Mouse (Mus musculus) heart, postnatal 10 days (tissue): ENCODE measurements around the gene Ncbp2. TPM values are rescaled to one million over a fixed set of nuclear protein-coding genes. Genes with fewer than 3 reads are reported as not detected.
"Not testable (repeated sequence)": the region's sequence is repeated elsewhere in the genome, so short reads cannot be mapped to it uniquely, and the experiment has no call there.

Experiments
- DNase-seq, 2 experiments: peaks; one replicate each; pipeline ENCODE4 v3.0.0; 2021
- intact Hi-C: fragments of 180-260 bp; cut with DNase I; formaldehyde crosslinking; loops from one replicate; pipeline ENCODE4 v1.15.1; 2025
- total RNA-seq, 2 experiments: library from RNA; stranded (reverse); gene quantifications; 2 replicates each; pipeline ENCODE4 v1.2.3; 2021

Ncbp2 gene
- total RNA-seq, 2 experiments from 2014 or later: 22.4 to 29.3 TPM

DNA sequence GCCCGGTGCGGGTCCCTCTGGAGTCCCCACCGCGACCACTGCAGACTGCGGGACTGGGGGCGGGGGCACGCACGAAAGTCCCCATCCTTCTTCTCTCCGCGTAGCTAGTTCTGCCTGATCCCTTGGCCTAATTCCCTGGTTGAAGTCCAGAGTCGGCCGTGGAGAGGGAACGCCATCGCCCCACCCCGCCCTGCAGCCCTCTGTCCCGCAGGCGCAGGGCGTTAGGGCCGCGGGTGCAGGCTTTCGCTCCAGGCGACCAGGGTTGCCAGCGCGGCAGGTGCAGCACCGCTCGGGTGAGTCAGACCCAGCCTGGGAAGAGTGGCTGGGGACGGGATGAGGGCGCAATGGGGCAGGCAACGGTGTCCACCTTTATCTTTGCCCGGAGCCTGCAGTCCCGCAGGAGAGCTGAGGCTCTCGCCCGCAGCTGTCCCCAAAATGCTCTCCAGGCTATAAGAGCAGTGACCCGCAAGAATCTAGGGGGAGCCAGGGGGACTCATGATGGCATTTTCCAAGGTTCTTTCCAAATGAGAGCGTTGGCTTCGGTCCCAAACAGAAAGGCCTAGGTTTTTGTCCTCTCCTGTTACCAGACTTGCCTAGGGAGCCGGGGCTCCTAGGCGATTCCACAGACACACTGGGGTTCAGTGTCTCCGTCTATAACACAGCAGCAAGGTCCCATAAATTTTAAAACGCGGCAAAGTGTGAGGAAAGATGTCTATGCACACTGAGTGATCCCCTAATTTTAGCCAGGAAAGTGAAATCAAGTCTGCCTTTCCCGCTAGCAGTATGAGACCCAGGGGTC lies 14.4 kb upstream of the Ncbp2 start, which contains the start of gene Pigz:
Gene Pigz (plus strand): TSS at position 101 of the 799 bp plus-strand sequence.
- intact Hi-C loops: no loop called here
- peak; percentile 74 to 75 for DNase-seq

DNA sequence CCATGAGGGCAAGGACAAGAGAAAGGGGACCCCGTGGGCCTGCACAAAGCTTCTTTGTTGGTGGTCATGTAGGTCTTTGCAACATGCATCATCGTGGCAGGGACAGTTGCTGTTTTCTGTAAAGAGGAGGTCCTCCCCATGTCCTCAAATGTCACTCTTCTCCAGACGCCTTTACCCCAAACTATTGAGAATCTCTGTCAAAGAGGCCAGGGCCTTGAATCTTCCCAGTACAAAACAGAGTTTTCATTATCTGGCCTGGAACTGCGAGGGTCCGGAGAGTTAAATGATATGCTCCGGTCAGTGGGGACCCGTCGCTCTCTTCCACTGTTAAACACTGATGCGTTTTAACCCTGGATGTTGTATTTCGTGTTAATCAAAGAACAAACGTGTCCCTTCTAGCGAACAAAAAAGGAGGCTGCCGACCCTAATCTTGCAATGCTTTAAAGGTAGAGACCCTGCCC lies 13.7 kb upstream of the Ncbp2 start:
- peak in 1 of 2 experiments; percentile 20 for DNase-seq
- intact Hi-C loops: no loop called here

DNA sequence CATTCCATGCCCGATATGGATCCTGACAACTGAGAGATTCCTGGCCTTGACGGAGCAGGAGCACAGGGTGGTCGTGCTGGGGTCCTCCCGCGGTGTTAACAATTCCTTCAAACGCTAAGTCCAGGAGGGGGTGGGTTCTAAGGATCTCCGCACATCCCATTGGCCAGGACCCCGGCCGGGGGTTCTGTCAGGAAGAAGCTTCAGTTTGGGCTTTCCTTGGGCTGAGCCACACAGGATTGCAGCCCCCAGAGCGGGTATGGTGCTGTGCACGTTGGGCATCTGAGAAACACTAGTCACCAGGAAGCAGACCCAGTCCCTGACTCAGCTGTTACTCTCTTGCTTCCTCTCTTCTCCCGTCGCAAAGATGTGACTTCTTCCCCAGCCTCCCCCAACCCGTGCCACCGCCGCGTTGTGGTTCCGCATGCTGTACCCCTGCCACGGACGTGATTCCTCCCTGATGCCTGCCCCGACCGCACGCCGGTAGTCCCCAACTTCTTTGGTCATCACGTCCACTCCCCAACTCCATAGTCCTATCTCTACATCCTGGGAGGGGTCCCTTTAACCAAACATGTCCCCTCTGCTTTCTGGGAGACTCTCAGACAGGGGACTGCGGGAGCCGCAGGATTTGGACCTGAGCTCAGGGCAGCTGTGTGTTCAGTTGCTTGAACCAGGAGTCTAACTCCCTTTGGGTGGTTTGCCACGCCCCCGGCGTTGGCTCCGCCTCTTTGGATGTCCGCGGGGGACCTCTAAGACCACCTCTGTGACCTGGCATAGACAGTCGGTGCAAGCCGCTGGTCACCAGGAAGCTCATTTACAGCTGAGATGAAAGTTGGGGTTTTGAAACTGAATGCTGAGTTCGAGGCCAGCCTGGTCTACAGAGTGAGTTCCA lies 13.0 kb upstream of the Ncbp2 start:
- intact Hi-C loops: no loop called here
- peak in 1 of 2 experiments; percentile 21 for DNase-seq

DNA sequence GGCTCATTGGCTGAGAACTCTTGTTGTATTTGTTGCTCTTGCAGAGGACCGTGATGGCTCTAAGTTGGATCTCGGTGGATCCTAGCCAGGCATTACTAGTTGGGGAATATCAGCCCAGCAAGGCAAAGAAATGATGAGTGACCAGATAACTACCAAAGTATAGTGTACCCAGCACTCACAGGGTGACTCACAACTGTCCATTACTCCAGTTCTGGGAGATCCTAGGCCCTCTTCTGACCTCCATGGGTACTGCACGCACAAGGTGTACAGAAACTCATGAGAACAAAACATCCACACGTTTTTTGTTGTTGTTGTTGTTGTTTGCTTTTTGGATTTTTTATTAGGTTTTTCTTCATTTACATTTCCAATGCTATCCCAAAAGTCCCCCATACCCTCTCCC lies 11.7 kb upstream of the Ncbp2 start:
- no peak for DNase-seq
- intact Hi-C loops: no loop called here

DNA sequence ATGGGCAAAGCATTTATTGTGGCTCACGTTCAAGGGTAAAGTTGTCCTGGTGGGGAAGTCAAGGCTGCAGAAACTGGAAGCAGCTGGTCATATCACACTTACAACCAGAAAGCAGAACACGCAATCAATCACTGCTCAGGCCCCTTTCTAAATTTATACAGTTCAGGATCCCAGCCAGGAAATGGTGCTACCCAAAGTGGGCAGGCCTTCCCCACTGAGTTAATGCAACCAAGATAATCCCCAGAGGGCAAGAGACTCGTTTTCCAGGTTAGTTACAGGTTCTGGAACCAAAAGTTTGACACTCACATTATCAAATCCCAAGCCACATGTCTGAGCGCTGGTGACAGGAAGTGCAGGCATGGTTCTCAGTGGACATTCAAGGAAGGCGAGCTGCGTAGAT lies 9.5 kb upstream of the Ncbp2 start:
- intact Hi-C loops: no loop called here
- DNase-seq: peak; percentile 36 to 42

DNA sequence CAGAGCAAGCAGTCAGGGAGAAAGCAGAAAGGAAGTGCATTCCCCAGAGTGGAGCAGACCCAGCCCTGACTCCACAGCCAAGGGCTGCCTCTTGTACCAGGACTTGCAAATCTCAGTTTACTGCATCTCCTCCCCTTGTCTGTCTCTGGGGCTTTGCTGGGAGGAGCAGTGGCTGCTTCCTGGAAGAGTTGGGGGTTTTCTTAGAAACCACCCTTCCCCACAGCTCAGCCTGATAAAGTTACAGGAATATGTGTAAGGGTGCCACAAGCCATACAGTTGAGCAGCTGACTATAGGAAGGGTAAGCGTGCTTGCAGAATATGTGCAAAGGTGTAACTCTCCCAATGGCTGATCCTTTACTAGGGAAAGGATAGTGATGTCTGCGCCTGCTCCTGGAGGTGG lies 7.7 kb upstream of the Ncbp2 start:
- DNase-seq: no peak
- intact Hi-C loops: no loop called here

DNA sequence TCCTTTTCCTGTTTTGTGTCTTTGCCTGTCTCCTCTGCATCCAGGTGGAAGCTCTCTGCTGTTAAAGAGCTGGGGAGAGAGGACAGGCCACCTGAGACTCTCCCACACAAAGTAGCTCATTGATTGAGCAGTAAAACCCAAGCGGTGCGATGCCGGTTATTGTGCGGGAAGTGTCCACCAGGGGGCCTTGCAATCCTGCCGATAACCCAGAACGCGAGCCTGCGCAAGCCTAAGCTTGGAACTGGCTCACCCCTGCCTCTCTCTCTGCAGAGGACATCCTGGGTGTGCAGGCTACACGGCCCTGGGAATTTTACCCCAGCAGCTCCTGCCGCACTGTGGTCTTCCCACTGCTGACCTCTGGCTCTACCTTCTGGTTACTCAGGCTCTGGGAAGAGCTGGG lies 4.3 kb upstream of the Ncbp2 start:
- peak; percentile 78 to 86 for DNase-seq
- intact Hi-C loops: no loop called here

DNA sequence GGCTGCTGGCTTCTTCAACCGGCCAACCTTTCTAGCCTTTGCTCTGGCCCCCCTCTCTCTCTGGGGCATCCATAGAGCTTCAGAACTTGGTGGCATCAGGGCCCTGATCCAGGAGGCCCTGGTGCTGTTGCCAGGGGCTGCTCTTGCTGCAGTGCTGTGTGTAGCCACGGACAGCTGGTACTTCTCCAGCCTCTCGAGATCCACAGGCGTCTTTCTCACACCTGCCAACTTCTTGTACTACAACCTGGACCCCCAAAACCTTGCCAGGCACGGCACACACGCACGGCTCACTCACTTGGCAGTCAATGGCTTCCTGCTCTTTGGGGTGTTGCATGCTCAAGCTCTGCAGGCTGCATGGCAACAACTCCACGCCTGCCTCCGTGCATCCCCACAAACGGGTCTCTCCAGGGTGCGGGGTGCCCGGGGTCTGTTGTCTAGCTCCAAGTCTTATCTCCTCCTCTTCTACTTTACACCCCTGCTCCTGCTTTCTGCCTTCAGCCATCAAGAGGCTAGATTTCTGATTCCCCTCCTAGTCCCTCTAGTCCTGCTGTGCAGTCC lies 3.5 kb upstream of the Ncbp2 start:
- intact Hi-C loops: loop anchor here (5.0 kb wide), 1 partner anchor 303 kb away; the partner anchor contains the start of genes Fbxo45 and Wdr53
- no peak for DNase-seq

DNA sequence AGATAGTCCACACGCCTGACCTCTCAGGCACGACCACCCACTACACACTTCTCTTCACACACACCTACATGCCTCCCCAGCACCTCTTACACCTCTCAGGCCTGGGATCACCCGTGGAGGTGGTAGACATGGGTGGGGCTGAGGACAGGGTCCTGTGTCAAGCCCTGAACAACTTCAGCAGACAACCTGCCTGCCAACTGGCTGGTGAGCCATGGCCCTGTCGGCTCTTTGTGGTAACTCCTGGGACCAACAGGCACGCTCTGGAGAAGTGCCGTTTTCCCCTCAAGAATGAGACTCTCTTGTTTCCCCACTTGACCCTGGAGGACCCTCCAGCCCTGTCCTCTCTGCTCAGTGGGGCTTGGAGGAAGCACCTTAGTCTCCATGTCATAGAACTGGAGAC lies 2.9 kb upstream of the Ncbp2 start:
- no peak for DNase-seq
- intact Hi-C loops: loop anchor here (5.0 kb wide), 1 partner anchor 302 kb away; the partner anchor contains the start of genes Fbxo45 and Wdr53

DNA sequence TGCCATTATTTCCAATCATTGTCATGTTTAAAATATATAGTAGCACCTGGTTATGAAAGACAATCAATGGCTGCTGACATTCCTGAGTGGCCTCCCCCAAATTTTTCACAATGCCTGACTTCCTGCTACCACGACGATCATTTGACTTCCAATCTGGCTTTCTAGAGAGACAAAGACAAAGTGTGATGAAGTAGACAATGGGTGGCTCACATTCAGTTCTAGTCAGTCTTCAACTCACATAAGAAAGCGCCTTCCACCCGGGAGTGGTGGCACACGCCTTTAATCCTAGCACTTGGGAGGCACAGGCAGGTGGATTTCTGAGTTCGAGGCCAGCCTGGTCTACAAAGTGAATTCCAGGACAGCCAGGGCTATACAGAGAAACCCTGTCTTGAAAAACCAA lies 2.3 kb upstream of the Ncbp2 start:
- intact Hi-C loops: loop anchor here (5.0 kb wide), 1 partner anchor 301 kb away; the partner anchor contains the start of genes Fbxo45 and Wdr53
- not testable (repeated sequence) for DNase-seq

DNA sequence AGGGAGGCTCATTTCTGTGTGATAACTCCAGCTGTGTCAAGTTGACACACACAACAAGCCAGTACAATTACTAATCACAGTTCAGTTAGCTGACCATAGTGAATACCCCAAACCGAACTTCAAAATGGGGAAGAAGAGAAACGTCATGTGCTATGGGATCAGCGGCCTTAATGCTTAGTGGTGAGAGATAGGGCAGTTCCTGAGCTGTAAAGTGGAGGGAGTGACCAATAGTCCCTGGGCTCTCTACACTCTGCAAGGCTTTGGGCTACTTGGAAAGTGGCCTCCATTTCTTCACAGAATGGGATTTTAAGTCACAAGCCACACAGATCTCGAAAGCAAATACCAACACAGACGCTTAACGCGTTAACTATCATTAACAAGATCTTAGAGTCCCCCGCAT lies 980 bp upstream of the Ncbp2 start:
- intact Hi-C loops: loop anchor here (5.0 kb wide), 1 partner anchor 300 kb away; the partner anchor contains the start of genes Fbxo45 and Wdr53
- DNase-seq: no peak

DNA sequence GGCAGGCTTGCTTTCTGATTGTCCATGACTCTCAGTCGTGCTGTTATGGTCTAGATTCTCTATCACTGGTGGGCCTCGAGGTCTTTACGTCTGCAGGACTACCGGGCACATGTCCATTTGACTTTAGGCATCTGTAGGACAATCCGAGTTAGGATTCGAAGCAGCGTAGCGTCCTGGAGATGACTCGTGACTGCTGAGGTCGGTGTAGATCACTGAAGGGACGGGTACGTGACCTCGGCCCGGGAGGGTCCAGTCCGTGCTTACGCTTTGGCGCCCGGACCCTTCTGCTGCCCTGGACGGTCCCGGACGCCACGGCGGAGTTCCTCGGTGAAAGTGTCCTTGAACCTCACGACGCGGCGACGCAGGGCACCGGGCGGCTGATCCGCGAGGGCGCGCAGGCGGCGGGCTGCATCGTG lies 404 bp upstream of the Ncbp2 start:
- DNase-seq: no peak
- intact Hi-C loops: loop anchor here (2.0 to 5.0 kb wide), 2 partner anchors 55 to 299 kb away; partner anchors contain the start of genes Fbxo45, Senp5 and Wdr53

DNA sequence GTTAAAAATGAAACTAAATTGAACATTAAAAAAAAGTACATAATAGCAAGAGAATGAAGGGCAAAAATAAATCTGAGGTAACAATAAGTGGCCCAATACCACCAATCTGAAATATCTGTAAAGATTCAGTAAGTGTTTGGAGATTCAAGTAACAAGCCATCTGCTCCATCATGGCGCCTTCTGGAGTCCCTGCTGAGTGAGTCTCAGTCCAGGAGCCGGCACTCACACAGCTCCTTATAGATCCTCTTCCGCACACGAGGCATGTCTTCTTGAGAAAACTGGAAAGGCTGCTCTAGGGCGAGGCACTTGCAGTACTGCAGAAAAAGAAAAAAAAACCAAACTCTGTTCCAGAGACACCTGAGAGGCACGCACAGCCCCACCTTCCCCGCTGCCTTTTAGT lies 14.9 kb downstream of the Ncbp2 start:
- intact Hi-C loops: no loop called here

DNA sequence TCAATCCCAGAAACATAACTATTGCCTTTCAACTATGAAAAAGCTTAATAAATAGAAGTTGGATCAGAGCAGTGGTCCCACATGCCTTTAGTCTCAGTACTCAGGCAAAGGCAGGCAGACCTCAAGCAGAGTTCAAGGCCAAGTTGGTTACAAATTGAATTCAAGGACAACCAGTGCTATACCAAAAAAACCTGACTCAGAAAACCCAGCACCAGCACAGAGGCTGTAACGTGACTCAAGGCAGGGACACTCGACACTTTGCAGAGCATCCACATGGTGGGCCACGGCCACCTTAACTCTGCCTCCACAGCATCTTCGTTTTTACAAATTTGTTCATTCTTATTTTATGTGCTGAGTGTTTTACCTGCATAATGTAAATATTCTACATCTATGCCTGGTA lies 26.9 kb downstream of the Ncbp2 start:
- no peak for DNase-seq
- intact Hi-C loops: no loop called here

More for the DNA sequence above, 14.9 kb downstream of the Ncbp2 start:
- DNase-seq: no peak

DNA sequence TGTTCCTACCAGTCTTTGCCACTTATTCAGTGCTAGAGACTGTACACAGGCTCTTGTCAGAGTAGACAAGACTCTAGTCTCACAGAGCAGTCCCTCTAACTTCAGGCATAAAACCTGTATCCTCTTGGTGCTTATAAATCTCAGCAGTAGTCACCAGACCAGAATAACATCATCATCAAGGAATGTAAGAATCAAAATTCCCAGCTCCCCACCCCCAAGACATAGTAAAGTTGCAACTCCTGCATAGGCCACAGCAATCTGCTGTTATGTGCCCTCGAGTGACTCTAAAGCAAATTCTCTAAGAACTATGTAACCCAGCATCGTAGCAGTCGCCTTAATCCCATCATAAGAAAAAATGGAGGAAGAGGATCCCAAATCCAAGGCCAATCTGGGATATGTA lies 31.2 kb downstream of the Ncbp2 start:
- no peak for DNase-seq
- intact Hi-C loops: no loop called here

DNA sequence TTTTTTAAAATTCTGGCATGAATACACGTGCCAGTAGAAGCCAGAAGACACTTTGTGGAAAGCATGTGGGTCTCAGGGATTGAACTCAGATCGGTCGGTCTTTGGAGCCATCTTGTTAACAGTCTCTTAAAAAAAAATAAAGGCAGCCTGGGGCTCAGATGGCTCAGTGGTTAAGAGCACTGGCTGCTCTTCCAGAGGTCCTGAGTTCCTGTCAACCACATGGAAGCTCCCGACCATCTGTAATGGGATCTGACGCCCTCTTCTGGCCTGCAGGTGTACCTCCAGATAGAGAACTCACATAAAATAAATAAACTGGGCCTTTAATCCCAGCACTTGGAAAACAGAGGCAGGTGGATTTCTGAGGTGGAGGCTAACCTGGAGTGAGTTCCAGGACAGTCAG lies 32.6 kb downstream of the Ncbp2 start:
- no peak for DNase-seq
- intact Hi-C loops: no loop called here

DNA sequence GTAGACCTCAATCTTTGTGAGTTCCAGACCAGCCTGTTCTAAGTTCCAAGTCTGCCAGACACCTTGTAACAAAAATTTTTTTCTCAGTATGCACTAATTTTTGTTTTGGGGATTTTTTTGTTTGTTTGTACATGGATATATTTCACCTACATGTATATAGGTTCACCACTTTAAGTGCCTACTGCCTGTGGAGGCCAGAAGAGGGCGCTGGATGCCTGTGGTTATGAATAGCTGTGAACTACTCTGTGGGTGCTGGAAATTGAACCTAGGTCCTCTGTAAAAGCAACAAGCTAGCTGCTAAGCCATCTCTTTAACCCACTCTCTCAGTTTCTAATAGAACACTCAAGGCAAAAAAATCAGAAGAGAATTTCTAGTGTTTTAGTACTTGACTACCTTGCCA lies 43.7 kb downstream of the Ncbp2 start:
- no peak for DNase-seq
- intact Hi-C loops: no loop called here

DNA sequence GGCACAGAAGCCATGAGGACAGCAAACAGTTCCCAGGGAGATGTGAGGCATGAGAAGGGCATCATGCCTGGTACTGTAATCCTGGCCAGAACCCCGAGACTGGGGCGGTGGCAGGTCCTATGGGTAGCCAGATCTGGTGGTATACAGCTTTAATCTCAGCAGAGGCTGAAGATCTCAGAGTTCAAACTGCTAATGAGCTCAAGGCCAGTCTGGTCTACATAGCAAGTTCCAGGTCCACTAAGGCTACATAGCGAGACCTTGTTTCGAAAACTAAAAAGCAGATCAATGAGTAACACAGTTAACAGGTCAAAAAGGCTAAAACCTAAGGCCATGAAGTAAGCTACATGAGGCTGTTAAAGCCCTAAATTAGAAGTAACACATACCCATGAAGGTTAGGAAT lies 44.9 kb downstream of the Ncbp2 start:
- intact Hi-C loops: no loop called here
- no peak for DNase-seq

DNA sequence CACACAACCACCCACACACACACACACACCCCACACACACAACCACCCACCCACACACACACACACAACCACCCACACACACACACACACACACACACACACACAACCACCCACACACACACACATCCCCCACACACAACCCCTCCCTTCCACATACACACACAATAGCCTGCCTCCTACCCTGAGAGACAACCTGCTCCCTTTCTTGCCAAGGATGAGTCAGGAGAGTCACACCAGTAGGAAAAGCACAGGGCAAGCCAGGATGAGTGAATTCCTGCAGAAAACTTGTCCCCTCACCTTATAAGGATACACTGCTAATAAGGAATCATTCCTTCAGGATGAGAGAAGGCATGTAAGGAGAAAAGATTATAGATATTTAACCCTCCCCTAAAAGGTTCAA lies 45.6 kb downstream of the Ncbp2 start:
- DNase-seq: no peak
- intact Hi-C loops: no loop called here

DNA sequence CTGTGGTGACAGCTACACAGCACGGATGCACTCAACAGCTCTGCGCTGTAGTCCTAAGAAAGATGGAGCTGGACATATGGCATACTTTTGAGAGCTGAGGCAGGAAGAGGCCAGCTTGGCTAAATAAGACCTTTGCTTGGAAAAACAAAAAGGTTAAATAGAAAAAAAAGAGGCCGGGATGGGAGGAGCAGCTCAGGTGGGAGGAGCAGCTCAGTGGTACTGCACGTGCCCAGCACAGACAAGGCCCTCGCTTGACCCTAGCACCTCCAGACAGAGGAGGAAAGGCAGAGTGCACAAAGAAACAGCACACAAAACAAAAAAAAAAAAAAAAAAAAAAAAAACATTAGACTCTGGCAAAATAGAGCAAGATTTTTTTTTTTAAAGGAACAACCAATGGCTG lies 48.1 kb downstream of the Ncbp2 start:
- intact Hi-C loops: no loop called here
- no peak for DNase-seq
